Mouse (Mus musculus): Measurements from ENCODE around the gene Stk39.

DNA sequence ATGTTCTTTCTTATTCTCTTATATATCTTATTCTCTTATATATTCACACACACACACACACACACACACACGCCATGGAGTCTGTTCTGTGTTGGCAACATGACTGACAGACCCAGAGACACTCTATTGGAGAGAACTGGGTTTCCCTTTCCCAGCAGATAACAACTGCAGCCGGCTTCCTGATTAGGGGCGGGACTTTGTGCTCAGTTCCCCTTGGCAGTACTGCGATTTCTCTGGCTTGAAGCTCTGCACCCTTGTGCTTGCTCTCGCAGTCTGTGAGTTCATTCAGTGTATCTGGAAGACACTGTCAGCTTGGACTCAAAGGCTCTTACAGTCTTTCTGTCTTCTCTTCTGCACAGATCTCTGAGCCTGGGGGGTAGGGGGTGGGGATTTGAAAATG, 34.1 kb downstream of the Stk39 start:
- no peak for TF ChIP-seq POLR2A (IDR thresholded peaks at IDR 0.05; ENCODE audit: borderline replicate concordance, extremely low read depth, low read depth, low read length)
- no peak for TF ChIP-seq CTCF (IDR thresholded peaks at IDR 0.05; ENCODE audit: insufficient read depth, low read length)

All from lung, adult 2 months (tissue).